Mouse (Mus musculus) lung, postnatal 0 days (tissue): Measurements from ENCODE around the gene Parl.

Source experiments
- CTCF ChIP-seq: IDR thresholded peaks from 2 replicates; pipeline ENCODE4 v1.5.1; 2016; ENCODE audit warnings: antibody characterized with exemption, mild to moderate bottlenecking
- EP300 ChIP-seq: IDR thresholded peaks from 2 replicates; pipeline ENCODE4 v1.6.1; 2016; ENCODE audit warnings: antibody characterized with exemption, mild to moderate bottlenecking, control low read depth

GRCm38 (mm10) chr16:20248442-20249174 is 53.6 kb downstream of the Parl start:
- TF ChIP-seq CTCF, result no peak
- no peak for TF ChIP-seq EP300
